Mouse (Mus musculus): ENCODE data around the gene Nup93.

Gene Nup93

GRCm38 (mm10) chr8:94323041-94323440 is 108.7 kb downstream of the Nup93 start:
- no peak for DNase-seq

GRCm38 (mm10) chr8:94324071-94324470 is 109.7 kb downstream of the Nup93 start:
- peak in 1 of 2 experiments; percentile 31 for DNase-seq

- no peak for DNase-seq
These were observed 111.7 kb downstream of the Nup93 start for GRCm38 (mm10) chr8:94326016-94326415.

GRCm38 (mm10) chr8:94328932-94329728 is 114.8 kb downstream of the Nup93 start, which contains the start of gene Slc12a3:
Slc12a3 (plus strand) TSS chr8:94329201.
- no peak for DNase-seq

- DNase-seq, result peak in 1 of 2 experiments; percentile 65
These were observed 116.4 kb downstream of the Nup93 start for GRCm38 (mm10) chr8:94330733-94331132.

- peak in 1 of 2 experiments; percentile 34 for DNase-seq
These were observed 119.0 kb downstream of the Nup93 start for GRCm38 (mm10) chr8:94333345-94333744.

- no peak for DNase-seq
These were observed 123.2 kb downstream of the Nup93 start for GRCm38 (mm10) chr8:94337559-94337958.

- no peak for DNase-seq
These were observed 126.4 kb downstream of the Nup93 start for GRCm38 (mm10) chr8:94340796-94341195.

- no peak for DNase-seq
These were observed 128.3 kb downstream of the Nup93 start for GRCm38 (mm10) chr8:94342691-94343090.

- DNase-seq, result peak; percentile 60 to 85
These were observed 128.9 kb downstream of the Nup93 start for GRCm38 (mm10) chr8:94343290-94343689.

GRCm38 (mm10) chr8:94343778-94344320 is 129.5 kb downstream of the Nup93 start:
- DNase-seq, result no peak

GRCm38 (mm10) chr8:94345657-94346056 is 131.3 kb downstream of the Nup93 start:
- DNase-seq, result no peak

GRCm38 (mm10) chr8:94346264-94346663 is 131.9 kb downstream of the Nup93 start:
- DNase-seq, result no peak

- peak; percentile 47 to 61 for DNase-seq
These were observed 134.1 kb downstream of the Nup93 start for GRCm38 (mm10) chr8:94348425-94348824.

GRCm38 (mm10) chr8:94354069-94354531 is 139.7 kb downstream of the Nup93 start:
- peak; percentile 43 to 45 for DNase-seq

GRCm38 (mm10) chr8:94354571-94354970 is 140.2 kb downstream of the Nup93 start:
- peak; percentile 63 to 83 for DNase-seq

GRCm38 (mm10) chr8:94357220-94357619 is 142.9 kb downstream of the Nup93 start:
- DNase-seq, result no peak

- peak; percentile 84 to 88 for DNase-seq
These were observed 144.2 kb downstream of the Nup93 start for GRCm38 (mm10) chr8:94358541-94358940.

GRCm38 (mm10) chr8:94361774-94362431 is 147.5 kb downstream of the Nup93 start:
- DNase-seq, result no peak

GRCm38 (mm10) chr8:94362607-94363239 is 148.4 kb downstream of the Nup93 start:
- peak; percentile 61 to 80 for DNase-seq

- peak; percentile 83 to 89 for DNase-seq
These were observed 148.9 kb downstream of the Nup93 start for GRCm38 (mm10) chr8:94363288-94363688.

- DNase-seq, result peak; percentile 60 to 65
These were observed 149.5 kb downstream of the Nup93 start for GRCm38 (mm10) chr8:94363906-94364305.

GRCm38 (mm10) chr8:94364686-94365312 is 150.4 kb downstream of the Nup93 start:
- DNase-seq, result no peak
